Mouse (Mus musculus): ENCODE measurements at regions not wholly inside any gene's neighbourhood (a gene's known extent, or its start where the extent isn't known, plus 50 kb on each side); places are given as distances from the start of the nearest gene placed in this dataset.

DNA sequence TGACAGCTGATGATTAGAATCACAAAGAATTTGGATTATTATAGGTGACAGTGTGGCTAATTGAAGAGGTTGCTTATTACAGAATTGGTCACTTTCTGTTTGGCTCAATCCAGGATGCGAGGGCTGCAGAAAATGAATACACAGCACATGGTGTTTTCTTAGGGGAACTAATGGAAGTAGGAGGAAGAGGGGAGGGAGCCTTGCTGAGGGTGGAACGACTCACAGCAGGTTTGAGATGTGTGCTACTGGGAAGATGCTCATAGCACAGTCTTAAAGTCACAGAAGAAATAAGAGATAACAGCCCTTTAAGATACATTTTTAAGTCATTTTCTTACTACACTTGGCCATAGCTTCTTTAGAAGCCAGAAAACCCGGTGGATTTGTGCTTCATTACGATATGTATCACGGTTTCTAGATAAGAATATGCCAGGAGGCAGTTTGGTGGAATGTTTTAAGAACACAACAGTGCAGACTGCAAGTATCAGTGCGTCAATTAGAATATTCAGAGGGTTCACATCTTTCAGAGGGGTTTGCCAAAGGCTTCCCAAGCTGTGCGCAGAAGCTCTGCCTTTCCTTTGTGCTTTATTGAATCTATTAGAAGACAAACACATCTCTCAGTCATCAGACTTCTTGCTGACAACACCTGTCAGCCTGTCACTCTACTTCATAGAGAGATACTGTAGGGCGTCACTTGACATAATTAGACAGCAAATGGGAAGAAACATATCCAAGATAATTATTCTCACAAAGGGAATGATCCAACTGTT is 853.7 kb downstream of the Otol1 start:
- DNase-seq (ENCODE audit: low spot score in 2 of 2) = no peak

GRCm38 (mm10) chr3:70873688-70874551 is 866.5 kb downstream of the Otol1 start:
- DNase-seq (ENCODE audit: low spot score in 2 of 2) = peak; percentile 7 to 17

GRCm38 (mm10) chr3:70874614-70875013 is 867.2 kb downstream of the Otol1 start:
- peak in 1 of 2 experiments; percentile 4 for DNase-seq (ENCODE audit: low spot score in 2 of 2)
